ENCODE assay signal across 19 mouse cellular contexts in genomic region chr16:35127270-35127669, GRCm38 (mm10). TPM values are rescaled to one million over a fixed set of nuclear protein-coding genes. Genes with fewer than 3 reads are reported as not detected.
DNase-seq lines count a peak whose midpoint lies in the region; ATAC-seq lines count a peak whose summit lies in the region.
"Had no signal": no experiment of that assay in that cellular context is flagged by ENCODE, and none has a peak within 500 bp of the region (broad histone marks: within the 10 kb centered on the region; RNA-seq: fewer than 3 reads in every experiment).

No protein-coding gene starts in this region.

- peak; percentile 63 for DNase-seq in testis, postnatal 14 days (ENCODE audit: low spot score)
- DNase-seq in testis, postnatal 10 days (ENCODE audit: low spot score) = no peak
- peak; percentile 52 for DNase-seq in embryonic facial prominence, embryonic 11.5 days (ENCODE audit: low spot score)
- no peak for DNase-seq in c-Kit-positive CD71-positive TER-119-positive erythroid progenitor cells, embryonic 14.5 days (ENCODE audit: low spot score)
- no peak for DNase-seq in frontal cortex, postnatal 25 days (ENCODE audit: low spot score in 2 of 2)
- DNase-seq: adrenal gland, adult 2 months; adrenal gland, postnatal 10 days; adrenal gland, postnatal 25 days; cerebellum, adult 11-12 months; cerebellum, adult 8-10 months; cerebellum, adult 9-11 months; cerebellum, postnatal 14 days; cerebellum, postnatal 36 days; embryo, embryonic 11 days; forebrain, postnatal 0 days had no signal

- no peak overlapping the region for H3K4me3 ChIP-seq in embryonic facial prominence, embryonic 11.5 days (ENCODE audit: low read depth, low read length)
- H3K4me3 ChIP-seq in limb, embryonic 15.5 days = no peak overlapping the region
- H3K4me3 ChIP-seq: embryonic facial prominence, embryonic 13.5 days; forebrain, embryonic 13.5 days; forebrain, embryonic 15.5 days had no signal

- no peak overlapping the region for H3K4me2 ChIP-seq in embryonic facial prominence, embryonic 11.5 days (ENCODE audit: low read depth, low read length)
- no peak overlapping the region for H3K4me2 ChIP-seq in limb, embryonic 15.5 days
- H3K4me2 ChIP-seq: embryonic facial prominence, embryonic 13.5 days; forebrain, embryonic 13.5 days; forebrain, embryonic 15.5 days had no signal

- no peaks in the 10 kb centered on the region for H3K9me3 ChIP-seq in embryonic facial prominence, embryonic 11.5 days (replicated peaks; ENCODE audit: control insufficient read depth, low read length)
- H3K9me3 ChIP-seq in limb, embryonic 15.5 days = no peaks in the 10 kb centered on the region
- H3K9me3 ChIP-seq: embryonic facial prominence, embryonic 13.5 days; forebrain, embryonic 13.5 days; forebrain, embryonic 15.5 days had no signal

- H3K4me1 ChIP-seq in embryonic facial prominence, embryonic 11.5 days (ENCODE audit: control insufficient read depth, insufficient read depth, low read length) = no peaks in the 10 kb centered on the region
- peaks cover 6% of the 10 kb centered on the region; the same call in 1 of the 2 replicates for H3K4me1 ChIP-seq in limb, embryonic 15.5 days
- H3K4me1 ChIP-seq: forebrain, embryonic 13.5 days; forebrain, embryonic 15.5 days had no signal

- H3K27ac ChIP-seq in embryonic facial prominence, embryonic 11.5 days (replicated peaks; ENCODE audit: low read depth, low read length) = no peak overlapping the region
- H3K27ac ChIP-seq in limb, embryonic 15.5 days = 0 out of 2 replicates have a peak overlapping the region, but pooled peaks have one; percentile 17
- H3K27ac ChIP-seq: forebrain, embryonic 13.5 days; forebrain, embryonic 15.5 days had no signal

- H3K9ac ChIP-seq in embryonic facial prominence, embryonic 11.5 days (replicated peaks; ENCODE audit: low read length) = no peak overlapping the region
- H3K9ac ChIP-seq in limb, embryonic 15.5 days = no peak overlapping the region
- H3K9ac ChIP-seq: embryonic facial prominence, embryonic 13.5 days; forebrain, embryonic 13.5 days; forebrain, embryonic 15.5 days; forebrain, postnatal 0 days had no signal

- 62% methylated on average over 5 of the region's 5 CpGs for WGBS in embryonic facial prominence, embryonic 11.5 days
- 67% methylated on average over 5 of the region's 5 CpGs for WGBS in limb, embryonic 15.5 days

- H3K27me3 ChIP-seq in embryonic facial prominence, embryonic 11.5 days (ENCODE audit: control insufficient read depth, insufficient read depth, low read length) = no peaks in the 10 kb centered on the region
- H3K27me3 ChIP-seq in limb, embryonic 15.5 days = no peaks in the 10 kb centered on the region
- H3K27me3 ChIP-seq: embryonic facial prominence, embryonic 13.5 days; forebrain, embryonic 13.5 days; forebrain, embryonic 15.5 days had no signal

- ATAC-seq in embryonic facial prominence, embryonic 11.5 days (replicated peaks; ENCODE audit: insufficient number of reproducible peaks, low FRiP score, low TSS enrichment, low read depth) = no peak
- no peak for ATAC-seq in limb, embryonic 15.5 days (ENCODE audit: insufficient number of reproducible peaks, low FRiP score, low TSS enrichment, low read depth)
- ATAC-seq: forebrain, embryonic 13.5 days; forebrain, embryonic 15.5 days; forebrain, postnatal 0 days had no signal

- no peaks in the 10 kb centered on the region for H3K36me3 ChIP-seq in embryonic facial prominence, embryonic 11.5 days (replicated peaks; ENCODE audit: control insufficient read depth, insufficient read depth, low read depth, low read length)
- H3K36me3 ChIP-seq in limb, embryonic 15.5 days = no peaks in the 10 kb centered on the region
- H3K36me3 ChIP-seq: embryonic facial prominence, embryonic 13.5 days; forebrain, embryonic 15.5 days had no signal

RNA-seq across cellular contexts. Expression of gene Adcy5, which starts 27.4 kb away (rescaled TPM):
- 1.4 and 1.6 TPM in 2 replicates for polyA plus RNA-seq in embryonic facial prominence, embryonic 11.5 days (2014; fragmentation: Nextera tagmentation; extraction: Ambion mirVana)
- polyA plus RNA-seq in limb, embryonic 15.5 days (2015; fragmentation: Nextera tagmentation; extraction: Ambion mirVana) = 1.7 and 2.2 TPM in 2 replicates

Comparison
In these comparisons a context has a peak if more than half of its experiments do, and no peak if none do; other contexts are left out.
1. DNase-seq: peak in testis, postnatal 14 days (single experiment) and embryonic facial prominence, embryonic 11.5 days (single experiment); none in testis, postnatal 10 days (single experiment), c-Kit-positive CD71-positive TER-119-positive erythroid progenitor cells, embryonic 14.5 days (single experiment) and frontal cortex, postnatal 25 days (0 of 2).